Mouse (Mus musculus): Measurements from ENCODE around the gene Me3. TPM values are rescaled to one million over a fixed set of nuclear protein-coding genes. Genes with fewer than 3 reads are reported as not detected.

Gene Me3
- polyA plus RNA-seq, 1 experiment from 2014 or later, result 2.2 TPM

- H3K9me3 ChIP-seq (ENCODE audit: control insufficient read depth, low read depth, low read length), result no peaks in the 10 kb centered on the region
- no peak overlapping the region for H3K4me3 ChIP-seq (ENCODE audit: low read depth, low read length)
- no peak overlapping the region for H3K9ac ChIP-seq (replicated peaks; ENCODE audit: low read depth, low read length)
- no peak overlapping the region for H3K27ac ChIP-seq (ENCODE audit: low read length)
- no peak for ATAC-seq (ENCODE audit: insufficient number of reproducible peaks, insufficient read depth, low FRiP score, low read depth)
- H3K4me2 ChIP-seq (replicated peaks; ENCODE audit: low read depth, low read length), result no peak overlapping the region
- peaks cover 13% of the 10 kb centered on the region; the same call in 1 of the 2 replicates for H3K4me1 ChIP-seq (ENCODE audit: control insufficient read depth, insufficient read depth, low read length)
- no peaks in the 10 kb centered on the region for H3K27me3 ChIP-seq (ENCODE audit: control insufficient read depth, insufficient read depth, low read length)
- no peaks in the 10 kb centered on the region for H3K36me3 ChIP-seq (ENCODE audit: control insufficient read depth, insufficient read depth, low read length)
- 82% methylated on average over 5 of the region's 5 CpGs for WGBS
Observed at GRCm38 (mm10) chr7:89772906-89773305, 140.7 kb downstream of the Me3 start.

GRCm38 (mm10) chr7:89773352-89773921 is 141.2 kb downstream of the Me3 start:
- Histone ChIP-seq H3K4me2 (replicated peaks; ENCODE audit: low read depth, low read length) (no peak overlapping the region), H3K9me3 (ENCODE audit: control insufficient read depth, low read depth, low read length) (no peaks in the 10 kb centered on the region), H3K4me1 (ENCODE audit: control insufficient read depth, insufficient read depth, low read length) (peaks cover 13% of the 10 kb centered on the region; the same call in 1 of the 2 replicates), H3K27ac (ENCODE audit: low read length) (peak overlapping the region; percentile 23; the same call in 1 of the 2 replicates), H3K36me3 (ENCODE audit: control insufficient read depth, insufficient read depth, low read length) (no peaks in the 10 kb centered on the region), H3K27me3 (ENCODE audit: control insufficient read depth, insufficient read depth, low read length) (no peaks in the 10 kb centered on the region), H3K9ac (replicated peaks; ENCODE audit: low read depth, low read length) (no peak overlapping the region), H3K4me3 (ENCODE audit: low read depth, low read length) (no peak overlapping the region)
- 62% methylated on average over 3 of the region's 3 CpGs for WGBS
- ATAC-seq (ENCODE audit: insufficient number of reproducible peaks, insufficient read depth, low FRiP score, low read depth), result peak; percentile 85

GRCm38 (mm10) chr7:89773926-89774325 is 141.7 kb downstream of the Me3 start:
- WGBS, result 20% methylated on average over 2 of the region's 2 CpGs
- H3K27ac ChIP-seq (ENCODE audit: low read length), result peak overlapping the region; percentile 23; the same call in 1 of the 2 replicates
- H3K4me2 ChIP-seq (replicated peaks; ENCODE audit: low read depth, low read length), result no peak overlapping the region
- H3K4me1 ChIP-seq (ENCODE audit: control insufficient read depth, insufficient read depth, low read length), result peaks cover 13% of the 10 kb centered on the region; the same call in 1 of the 2 replicates
- H3K9me3 ChIP-seq (ENCODE audit: control insufficient read depth, low read depth, low read length), result no peaks in the 10 kb centered on the region
- no peak overlapping the region for H3K9ac ChIP-seq (replicated peaks; ENCODE audit: low read depth, low read length)
- no peak overlapping the region for H3K4me3 ChIP-seq (ENCODE audit: low read depth, low read length)
- no peak for ATAC-seq (ENCODE audit: insufficient number of reproducible peaks, insufficient read depth, low FRiP score, low read depth)
- H3K36me3 ChIP-seq (ENCODE audit: control insufficient read depth, insufficient read depth, low read length), result no peaks in the 10 kb centered on the region
- no peaks in the 10 kb centered on the region for H3K27me3 ChIP-seq (ENCODE audit: control insufficient read depth, insufficient read depth, low read length)

GRCm38 (mm10) chr7:89775848-89776247 is 143.7 kb downstream of the Me3 start:
- Histone ChIP-seq H3K27me3 (ENCODE audit: control insufficient read depth, insufficient read depth, low read length) (no peaks in the 10 kb centered on the region), H3K4me1 (ENCODE audit: control insufficient read depth, insufficient read depth, low read length) (no peaks in the 10 kb centered on the region), H3K4me3 (ENCODE audit: low read depth, low read length) (no peak overlapping the region), H3K36me3 (ENCODE audit: control insufficient read depth, insufficient read depth, low read length) (no peaks in the 10 kb centered on the region), H3K4me2 (replicated peaks; ENCODE audit: low read depth, low read length) (no peak overlapping the region), H3K27ac (ENCODE audit: low read length) (no peak overlapping the region), H3K9ac (replicated peaks; ENCODE audit: low read depth, low read length) (no peak overlapping the region), H3K9me3 (ENCODE audit: control insufficient read depth, low read depth, low read length) (no peaks in the 10 kb centered on the region)
- ATAC-seq (ENCODE audit: insufficient number of reproducible peaks, insufficient read depth, low FRiP score, low read depth), result no peak
- 88% methylated on average over 2 of the region's 2 CpGs for WGBS

GRCm38 (mm10) chr7:89781391-89781790 is 149.2 kb downstream of the Me3 start:
- no peak overlapping the region for H3K27ac ChIP-seq (ENCODE audit: low read length)
- WGBS, result 69% methylated on average over 1 of the region's 1 CpGs
- H3K4me3 ChIP-seq (ENCODE audit: low read depth, low read length), result no peak overlapping the region
- no peak overlapping the region for H3K9ac ChIP-seq (replicated peaks; ENCODE audit: low read depth, low read length)
- H3K4me2 ChIP-seq (replicated peaks; ENCODE audit: low read depth, low read length), result no peak overlapping the region
- H3K4me1 ChIP-seq (ENCODE audit: control insufficient read depth, insufficient read depth, low read length), result no peaks in the 10 kb centered on the region
- H3K27me3 ChIP-seq (ENCODE audit: control insufficient read depth, insufficient read depth, low read length), result no peaks in the 10 kb centered on the region
- ATAC-seq (ENCODE audit: insufficient number of reproducible peaks, insufficient read depth, low FRiP score, low read depth), result no peak
- no peaks in the 10 kb centered on the region for H3K9me3 ChIP-seq (ENCODE audit: control insufficient read depth, low read depth, low read length)
- H3K36me3 ChIP-seq (ENCODE audit: control insufficient read depth, insufficient read depth, low read length), result no peaks in the 10 kb centered on the region

GRCm38 (mm10) chr7:89787735-89788134 is 155.5 kb downstream of the Me3 start:
- 80% methylated on average over 7 of the region's 7 CpGs for WGBS
- Histone ChIP-seq H3K4me2 (replicated peaks; ENCODE audit: low read depth, low read length) (no peak overlapping the region), H3K9me3 (ENCODE audit: control insufficient read depth, low read depth, low read length) (no peaks in the 10 kb centered on the region), H3K36me3 (ENCODE audit: control insufficient read depth, insufficient read depth, low read length) (no peaks in the 10 kb centered on the region), H3K27ac (ENCODE audit: low read length) (no peak overlapping the region), H3K9ac (replicated peaks; ENCODE audit: low read depth, low read length) (no peak overlapping the region), H3K4me3 (ENCODE audit: low read depth, low read length) (no peak overlapping the region), H3K4me1 (ENCODE audit: control insufficient read depth, insufficient read depth, low read length) (no peaks in the 10 kb centered on the region), H3K27me3 (ENCODE audit: control insufficient read depth, insufficient read depth, low read length) (no peaks in the 10 kb centered on the region)
- ATAC-seq (ENCODE audit: insufficient number of reproducible peaks, insufficient read depth, low FRiP score, low read depth), result no peak

GRCm38 (mm10) chr7:89792576-89792975 is 160.4 kb downstream of the Me3 start:
- H3K4me3 ChIP-seq (ENCODE audit: low read depth, low read length), result no peak overlapping the region
- 87% methylated on average over 1 of the region's 1 CpGs for WGBS
- no peaks in the 10 kb centered on the region for H3K36me3 ChIP-seq (ENCODE audit: control insufficient read depth, insufficient read depth, low read length)
- no peak overlapping the region for H3K4me2 ChIP-seq (replicated peaks; ENCODE audit: low read depth, low read length)
- no peaks in the 10 kb centered on the region for H3K27me3 ChIP-seq (ENCODE audit: control insufficient read depth, insufficient read depth, low read length)
- H3K4me1 ChIP-seq (ENCODE audit: control insufficient read depth, insufficient read depth, low read length), result 0 out of 2 replicates have a peak, but pooled peaks cover 6% of the 10 kb centered on the region
- H3K9ac ChIP-seq (replicated peaks; ENCODE audit: low read depth, low read length), result no peak overlapping the region
- no peaks in the 10 kb centered on the region for H3K9me3 ChIP-seq (ENCODE audit: control insufficient read depth, low read depth, low read length)
- no peak for ATAC-seq (ENCODE audit: insufficient number of reproducible peaks, insufficient read depth, low FRiP score, low read depth)
- H3K27ac ChIP-seq (ENCODE audit: low read length), result no peak overlapping the region

GRCm38 (mm10) chr7:89795366-89795765 is 163.2 kb downstream of the Me3 start:
- 0 out of 2 replicates have a peak, but pooled peaks cover 6% of the 10 kb centered on the region for H3K4me1 ChIP-seq (ENCODE audit: control insufficient read depth, insufficient read depth, low read length)
- no peak overlapping the region for H3K27ac ChIP-seq (ENCODE audit: low read length)
- H3K4me3 ChIP-seq (ENCODE audit: low read depth, low read length), result no peak overlapping the region
- no peak overlapping the region for H3K9ac ChIP-seq (replicated peaks; ENCODE audit: low read depth, low read length)
- H3K36me3 ChIP-seq (ENCODE audit: control insufficient read depth, insufficient read depth, low read length), result no peaks in the 10 kb centered on the region
- H3K27me3 ChIP-seq (ENCODE audit: control insufficient read depth, insufficient read depth, low read length), result no peaks in the 10 kb centered on the region
- no peak for ATAC-seq (ENCODE audit: insufficient number of reproducible peaks, insufficient read depth, low FRiP score, low read depth)
- no peaks in the 10 kb centered on the region for H3K9me3 ChIP-seq (ENCODE audit: control insufficient read depth, low read depth, low read length)
- WGBS, result 49% methylated on average over 3 of the region's 3 CpGs
- H3K4me2 ChIP-seq (replicated peaks; ENCODE audit: low read depth, low read length), result no peak overlapping the region

- no peak overlapping the region for H3K4me2 ChIP-seq (replicated peaks; ENCODE audit: low read depth, low read length)
- H3K9me3 ChIP-seq (ENCODE audit: control insufficient read depth, low read depth, low read length), result no peaks in the 10 kb centered on the region
- no peaks in the 10 kb centered on the region for H3K27me3 ChIP-seq (ENCODE audit: control insufficient read depth, insufficient read depth, low read length)
- H3K36me3 ChIP-seq (ENCODE audit: control insufficient read depth, insufficient read depth, low read length), result no peaks in the 10 kb centered on the region
- ATAC-seq (ENCODE audit: insufficient number of reproducible peaks, insufficient read depth, low FRiP score, low read depth), result no peak
- WGBS, result 37% methylated on average over 6 of the region's 6 CpGs
- H3K9ac ChIP-seq (replicated peaks; ENCODE audit: low read depth, low read length), result no peak overlapping the region
- H3K4me1 ChIP-seq (ENCODE audit: control insufficient read depth, insufficient read depth, low read length), result 0 out of 2 replicates have a peak, but pooled peaks cover 6% of the 10 kb centered on the region
- no peak overlapping the region for H3K27ac ChIP-seq (ENCODE audit: low read length)
- H3K4me3 ChIP-seq (ENCODE audit: low read depth, low read length), result no peak overlapping the region
Observed at GRCm38 (mm10) chr7:89796351-89796801, 164.2 kb downstream of the Me3 start.
